Mouse (Mus musculus): Measurements from ENCODE around the gene Glis1. TPM values are rescaled to one million over a fixed set of nuclear protein-coding genes. Genes with fewer than 3 reads are reported as not detected.

The Glis1 gene
- total RNA-seq, 2 experiments from 2014 or later = 1.7 to 3.5 TPM

DNA sequence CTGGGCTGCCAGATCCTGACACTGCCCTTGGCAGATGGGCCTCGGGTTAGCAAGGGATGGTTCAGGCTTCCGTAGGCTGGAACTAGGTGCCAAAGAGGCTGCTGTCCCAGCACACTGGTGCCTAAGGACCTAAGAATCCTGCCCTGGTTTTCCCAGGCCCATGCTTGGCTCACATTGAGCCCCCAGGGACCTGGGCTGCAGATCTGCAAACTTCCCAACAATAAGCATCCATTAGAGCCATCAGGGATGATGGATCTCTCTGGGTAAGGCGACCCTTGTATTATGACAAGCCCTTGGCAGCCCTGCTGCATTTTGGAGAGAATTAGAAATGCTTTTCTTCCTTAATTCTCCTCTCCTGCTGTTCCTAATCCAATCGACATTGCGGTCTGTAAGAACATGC is 187.0 kb downstream of the Glis1 start:
- DNase-seq (ENCODE audit: low spot score in 2 of 2) = no peak

DNA sequence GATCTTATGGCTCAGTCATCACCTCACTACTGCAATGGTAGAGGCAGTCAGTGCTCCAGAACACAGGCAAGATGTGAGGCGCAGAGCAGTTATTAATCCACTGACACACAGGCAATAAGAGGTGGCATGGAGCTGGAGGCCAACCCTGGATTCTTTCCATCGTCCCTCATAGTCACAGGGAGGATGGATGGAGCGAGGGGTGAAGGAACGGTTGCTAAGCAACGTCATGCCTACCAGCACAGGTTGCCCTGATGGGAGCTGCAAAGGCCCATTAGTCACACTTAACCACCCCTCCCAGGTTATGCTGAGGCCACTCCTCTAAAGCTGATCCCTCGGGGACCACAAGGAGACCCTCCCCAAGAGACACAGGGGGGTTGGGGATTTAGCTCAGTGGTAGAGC is 187.9 kb downstream of the Glis1 start:
- DNase-seq (ENCODE audit: low spot score in 2 of 2) = no peak

DNA sequence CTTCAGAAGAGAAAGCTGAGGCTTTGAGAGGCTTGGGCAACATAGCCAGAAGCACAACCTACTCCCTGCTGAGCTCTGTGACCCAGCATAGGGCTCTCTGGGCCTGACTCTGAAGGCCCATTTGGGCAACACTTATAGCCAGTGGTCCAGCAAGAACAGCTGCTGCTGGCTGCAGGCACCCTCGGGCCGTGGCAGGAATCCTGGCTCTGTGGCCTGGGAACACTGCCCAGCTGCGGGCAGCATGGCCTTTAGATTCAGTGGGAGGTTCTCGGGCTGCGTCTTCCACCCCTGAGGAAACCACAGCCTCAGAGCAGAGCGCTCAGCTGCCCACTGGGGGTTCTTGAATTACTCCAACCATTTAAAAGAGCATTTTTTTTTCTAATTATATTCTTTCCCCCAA is 189.5 kb downstream of the Glis1 start:
- DNase-seq (ENCODE audit: low spot score in 2 of 2) = no peak

DNA sequence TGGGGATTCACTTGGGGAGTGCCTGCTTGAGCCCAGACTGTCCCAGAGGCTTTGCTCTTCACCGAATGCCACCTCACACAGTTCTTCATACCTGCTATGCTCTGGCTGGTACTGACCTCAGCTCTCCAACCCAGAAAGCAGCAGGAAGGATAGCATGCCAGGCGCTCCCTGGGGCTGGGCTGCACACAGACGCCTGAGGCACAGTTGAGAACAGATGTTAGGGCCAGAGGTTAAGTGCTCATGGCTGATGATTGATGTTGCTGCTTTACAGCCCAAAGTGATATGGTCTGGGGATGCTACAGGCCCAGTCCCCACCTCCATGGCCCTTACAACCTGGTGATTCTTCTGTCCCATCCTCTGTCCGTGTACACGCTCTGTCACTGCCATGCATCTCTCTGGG is 190.6 kb downstream of the Glis1 start:
- no peak for DNase-seq (ENCODE audit: low spot score in 2 of 2)

DNA sequence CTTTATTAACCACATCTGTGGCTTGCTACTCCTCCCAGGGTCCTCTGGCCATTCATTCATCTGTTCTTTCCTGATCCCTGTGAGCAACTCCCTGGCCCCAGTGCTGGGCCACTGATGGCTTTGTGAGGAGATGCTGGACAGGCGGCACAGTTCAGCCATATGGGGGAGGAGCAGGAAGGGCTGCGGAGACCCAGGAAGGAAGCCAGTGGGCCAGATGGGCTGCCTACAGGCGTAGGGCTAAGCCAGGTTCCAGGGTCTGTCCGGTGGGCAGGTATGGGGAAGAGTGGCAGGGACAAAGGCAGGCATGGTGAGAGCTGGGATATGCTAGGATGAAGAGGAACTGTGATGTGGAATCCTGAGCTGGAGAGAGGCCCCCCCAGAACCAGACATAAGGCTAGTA is 193.8 kb downstream of the Glis1 start:
- DNase-seq (ENCODE audit: low spot score in 2 of 2) = no peak

DNA sequence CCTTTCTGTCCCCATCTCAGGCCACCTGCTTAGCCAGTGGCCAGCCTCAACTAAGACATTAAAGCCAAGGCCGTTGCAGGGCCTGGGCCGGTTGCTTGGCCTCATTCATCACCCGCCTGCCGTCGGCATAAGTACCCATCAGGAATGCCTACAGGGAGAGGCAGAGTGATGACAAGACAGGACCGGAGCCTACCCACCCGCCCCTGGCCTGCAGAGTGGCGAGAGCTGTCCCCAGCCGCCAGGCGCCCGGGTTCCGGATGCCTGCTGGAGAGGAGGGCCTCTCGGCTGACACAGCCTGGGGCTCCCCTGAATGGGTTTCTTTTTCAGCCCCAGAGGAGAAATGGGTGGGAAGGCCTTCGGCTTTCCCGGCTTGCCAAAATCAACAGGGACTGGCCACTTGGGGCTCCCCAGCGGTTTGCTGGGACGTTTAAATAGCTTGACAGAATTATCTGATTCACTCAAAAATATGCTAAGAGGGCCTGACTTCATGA is 194.6 kb downstream of the Glis1 start:
- DNase-seq (ENCODE audit: low spot score in 2 of 2) = peak in 1 of 2 experiments; percentile 5

DNA sequence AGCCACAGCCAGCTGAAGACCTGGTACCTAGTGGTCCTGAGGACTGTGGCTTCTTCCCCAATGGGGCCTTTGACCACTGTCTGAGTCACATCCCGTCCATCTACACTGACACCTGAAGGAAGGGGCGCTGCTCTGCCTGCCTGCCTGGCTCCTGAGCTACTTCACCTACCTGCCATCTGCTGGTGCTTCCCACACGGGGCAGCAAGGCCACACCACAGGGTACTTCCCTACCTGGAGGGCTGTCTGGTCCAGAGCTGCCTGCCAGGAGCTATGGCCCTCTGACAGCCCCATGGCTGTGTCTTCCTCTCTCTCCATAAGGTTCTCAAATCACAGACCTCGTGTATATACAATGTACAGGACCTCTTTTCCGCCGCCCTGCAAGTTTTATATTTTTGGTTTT is 200.2 kb downstream of the Glis1 start:
- no peak for DNase-seq (ENCODE audit: low spot score in 2 of 2)

DNA sequence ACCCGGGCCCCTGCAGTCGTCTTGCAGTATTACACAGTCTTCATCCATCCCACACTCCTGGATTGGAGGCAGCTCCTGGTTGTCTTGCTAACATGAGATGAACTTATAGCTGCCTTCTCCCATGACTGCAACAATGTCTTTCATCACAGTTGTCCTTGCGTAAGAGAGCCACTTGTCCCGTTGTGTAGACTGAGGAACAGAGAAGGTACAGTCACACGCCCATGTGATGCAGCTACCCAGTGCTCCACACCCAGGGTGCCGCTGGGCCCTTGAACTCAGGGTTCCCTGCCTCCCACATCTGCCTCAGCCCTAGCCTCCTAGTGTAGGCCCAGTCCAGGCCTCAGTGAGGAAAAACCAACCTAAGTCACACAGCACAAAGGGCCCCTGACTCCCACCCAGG is 201.7 kb downstream of the Glis1 start:
- DNase-seq (ENCODE audit: low spot score in 2 of 2) = no peak

DNA sequence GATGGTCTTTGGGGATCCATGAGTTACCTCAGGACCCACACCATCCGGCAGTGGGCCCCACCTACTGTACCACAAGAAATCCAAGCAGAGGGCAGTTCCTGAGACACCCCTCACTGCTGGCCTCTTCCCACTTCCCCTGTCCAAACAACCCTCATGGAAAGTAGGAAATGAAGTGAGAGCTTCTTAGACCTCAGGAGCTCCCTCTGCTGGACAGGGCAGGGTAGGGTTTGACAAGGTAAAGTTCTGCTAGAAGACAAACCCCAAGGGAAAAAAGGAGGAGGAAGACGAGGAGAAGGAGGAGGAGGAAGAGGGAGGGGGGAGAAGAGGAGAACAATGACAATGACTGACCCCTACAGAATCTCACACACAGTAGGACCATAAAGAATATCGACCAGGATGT is 203.3 kb downstream of the Glis1 start:
- peak in 1 of 2 experiments; percentile 13 for DNase-seq (ENCODE audit: low spot score in 2 of 2)

DNA sequence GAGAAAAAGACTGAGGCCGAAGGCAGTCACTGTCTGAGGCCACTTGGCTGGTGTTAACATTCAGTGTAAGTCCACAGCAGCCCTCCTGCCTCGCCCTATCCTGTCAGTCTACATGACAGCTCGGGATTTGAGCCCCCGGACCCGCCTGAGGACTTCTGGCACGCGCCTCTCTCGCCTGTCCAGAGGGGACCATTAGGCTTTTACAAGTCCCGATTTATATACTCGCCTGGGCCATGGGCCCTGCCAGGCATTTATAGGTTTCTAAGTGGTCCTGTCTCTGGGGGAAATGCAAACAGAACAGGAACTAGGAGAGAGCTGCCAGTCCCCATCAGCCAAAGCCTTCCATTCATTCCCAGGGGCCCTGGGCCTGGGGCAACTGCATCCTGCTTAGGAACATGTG is 203.9 kb downstream of the Glis1 start:
- no peak for DNase-seq (ENCODE audit: low spot score in 2 of 2)

DNA sequence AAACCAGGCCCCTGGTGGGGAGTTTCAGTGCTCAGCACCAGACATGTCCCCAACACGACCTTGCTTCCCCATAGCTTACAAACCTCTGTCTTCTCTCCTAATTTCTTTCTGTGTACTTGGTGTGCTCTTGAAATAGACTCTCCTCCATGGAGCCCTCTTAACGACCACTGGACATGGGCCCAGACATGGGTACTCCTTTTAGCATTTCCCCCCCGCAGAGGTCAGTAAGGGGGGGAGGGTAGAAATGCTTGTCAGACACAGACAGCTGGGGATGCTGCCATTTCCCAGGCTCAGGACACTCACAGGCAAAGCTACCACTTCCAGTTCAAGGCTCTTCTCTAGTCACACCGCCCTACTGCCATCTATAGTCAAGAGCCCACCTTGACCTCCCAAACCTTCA is 207.2 kb downstream of the Glis1 start:
- DNase-seq (ENCODE audit: low spot score in 2 of 2) = no peak

DNA sequence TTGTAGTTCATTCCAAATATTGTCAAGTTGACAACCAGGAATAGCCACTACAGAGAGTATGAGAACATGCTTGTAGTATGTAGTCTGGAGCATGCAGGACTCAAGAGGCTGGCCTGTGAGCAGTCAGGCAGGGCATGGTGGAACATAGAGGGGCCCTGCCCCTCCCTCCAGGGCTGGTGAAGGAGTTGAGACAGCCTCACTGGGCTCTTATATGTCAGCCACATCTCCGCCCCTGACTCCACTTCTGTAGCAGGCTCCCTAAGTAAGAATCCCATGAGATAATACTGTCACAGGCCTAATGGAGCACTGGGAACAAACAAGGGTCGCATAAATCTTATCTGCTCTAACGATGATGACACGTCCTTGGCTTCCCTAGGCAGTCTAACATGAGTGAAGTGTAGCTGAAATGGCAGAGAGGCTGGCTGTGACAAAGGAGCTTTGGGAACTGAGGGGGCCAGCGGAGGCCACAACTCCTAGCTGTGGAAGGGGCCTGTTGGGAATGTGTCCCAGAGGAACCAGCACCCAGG is 214.6 kb downstream of the Glis1 start:
- DNase-seq (ENCODE audit: low spot score in 2 of 2) = no peak

DNA sequence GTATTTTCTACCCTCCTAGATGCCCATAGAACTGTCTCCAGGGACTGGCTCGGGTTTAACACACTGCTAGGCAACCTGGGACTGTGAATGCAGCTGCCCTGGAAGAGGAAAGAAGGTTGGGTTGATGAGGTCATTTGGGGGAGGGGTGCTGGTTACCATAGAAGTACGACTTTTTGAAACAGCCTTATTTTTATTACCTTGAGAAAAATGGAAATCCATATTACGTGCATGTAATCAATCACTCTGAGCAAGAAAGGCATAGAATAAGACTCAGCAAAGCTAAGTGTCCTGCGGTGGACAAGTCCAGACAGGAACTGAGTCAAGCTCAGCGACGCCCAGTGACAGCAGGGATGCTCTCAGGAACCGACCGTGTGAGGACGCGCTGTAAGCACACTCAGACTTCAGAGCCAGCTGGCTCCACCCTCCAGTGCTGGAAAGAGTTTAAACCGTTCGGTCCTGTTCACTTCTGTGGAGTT is 216.7 kb downstream of the Glis1 start:
- no peak for DNase-seq (ENCODE audit: low spot score in 2 of 2)

DNA sequence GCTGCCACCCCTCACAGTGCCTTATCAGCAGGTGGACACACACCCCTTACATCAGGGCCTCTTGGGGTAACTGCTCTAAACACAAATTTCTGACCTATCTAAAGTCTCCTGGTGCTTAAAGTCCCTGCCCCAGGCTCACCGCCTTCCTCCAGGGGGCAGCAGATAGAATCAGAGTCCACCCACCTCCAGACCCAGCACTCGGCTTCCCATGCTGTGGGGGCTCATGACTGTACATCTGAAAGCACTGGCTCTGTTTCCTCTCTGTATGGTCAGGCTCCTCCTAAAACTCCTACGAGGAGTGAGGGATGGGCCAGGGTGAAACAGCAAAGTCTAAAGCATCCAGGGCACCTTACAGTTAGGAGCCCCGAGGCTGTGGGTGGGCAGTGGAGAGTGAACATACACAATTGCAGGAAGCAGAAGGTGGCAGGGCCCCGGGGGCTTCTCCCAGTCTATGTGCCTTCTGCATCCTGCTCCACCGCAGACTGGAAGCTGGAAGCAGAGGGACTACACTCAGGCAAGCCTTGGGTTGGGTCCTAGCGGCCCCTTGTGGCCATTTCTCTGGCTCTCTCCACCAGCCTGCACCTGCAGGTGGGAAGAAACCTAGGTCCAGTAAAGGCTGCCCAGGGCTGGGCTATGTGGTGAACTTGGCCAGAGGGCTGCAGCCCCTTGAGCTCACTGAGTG is 218.3 kb downstream of the Glis1 start:
- DNase-seq (ENCODE audit: low spot score in 2 of 2) = peak; percentile 44 to 53

DNA sequence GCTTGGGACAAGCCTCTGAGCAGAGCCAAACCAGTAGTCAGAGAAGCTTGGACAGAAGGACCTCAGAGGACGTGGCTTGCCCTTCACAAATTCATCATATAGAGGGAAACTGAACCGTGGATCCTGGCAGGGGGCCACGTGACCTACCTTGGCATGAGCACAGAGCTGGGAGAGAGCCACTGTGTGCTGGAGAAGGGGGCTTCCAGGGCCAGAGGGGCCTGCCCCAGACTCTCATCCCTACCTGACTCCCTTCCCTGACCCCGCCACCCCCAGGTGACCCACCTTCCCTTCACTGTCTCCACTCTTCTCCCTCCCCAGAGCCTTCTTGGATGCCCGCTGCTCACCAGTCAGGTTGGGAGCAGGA is 218.9 kb downstream of the Glis1 start:
- DNase-seq (ENCODE audit: low spot score in 2 of 2) = no peak

DNA sequence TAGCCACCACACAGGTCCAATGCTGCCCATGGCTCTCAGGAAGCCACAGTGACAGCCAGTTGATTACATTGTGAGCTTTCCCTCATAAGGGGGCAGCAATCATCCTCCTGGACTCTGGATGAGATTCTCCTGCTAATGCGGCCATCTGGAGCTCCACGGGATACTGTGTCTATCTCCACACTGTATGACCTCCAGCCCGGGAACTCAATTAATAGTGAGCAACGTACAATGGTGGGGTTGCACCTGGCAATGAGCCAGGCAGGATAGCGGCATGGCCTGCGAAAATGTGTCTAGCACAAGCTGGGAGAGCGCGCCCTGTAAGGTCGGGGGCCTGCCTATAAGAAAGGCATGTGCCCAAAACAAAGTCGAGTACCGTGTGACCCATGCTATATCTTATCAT is 226.3 kb downstream of the Glis1 start:
- no peak for DNase-seq (ENCODE audit: low spot score in 2 of 2)

DNA sequence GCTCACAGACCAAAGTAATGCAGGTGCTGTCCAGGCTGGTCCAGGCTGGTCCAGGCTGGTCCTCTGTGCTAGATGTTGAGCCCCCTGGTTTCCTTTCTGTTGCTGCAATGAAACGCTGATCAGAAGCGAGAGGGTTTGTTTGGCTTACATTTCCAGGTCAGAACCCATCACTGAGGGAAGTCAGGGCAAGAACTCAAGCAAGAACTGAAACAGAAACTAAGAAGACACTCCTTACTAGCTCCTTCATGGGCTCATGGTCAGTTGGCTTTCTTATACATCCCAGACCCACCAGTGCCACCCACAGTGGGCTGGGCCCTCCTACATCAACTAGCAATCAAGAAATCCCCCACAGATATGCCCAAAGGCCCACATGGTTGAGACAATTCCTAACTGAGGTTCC is 234.1 kb downstream of the Glis1 start:
- no peak for DNase-seq (ENCODE audit: low spot score in 2 of 2)

DNA sequence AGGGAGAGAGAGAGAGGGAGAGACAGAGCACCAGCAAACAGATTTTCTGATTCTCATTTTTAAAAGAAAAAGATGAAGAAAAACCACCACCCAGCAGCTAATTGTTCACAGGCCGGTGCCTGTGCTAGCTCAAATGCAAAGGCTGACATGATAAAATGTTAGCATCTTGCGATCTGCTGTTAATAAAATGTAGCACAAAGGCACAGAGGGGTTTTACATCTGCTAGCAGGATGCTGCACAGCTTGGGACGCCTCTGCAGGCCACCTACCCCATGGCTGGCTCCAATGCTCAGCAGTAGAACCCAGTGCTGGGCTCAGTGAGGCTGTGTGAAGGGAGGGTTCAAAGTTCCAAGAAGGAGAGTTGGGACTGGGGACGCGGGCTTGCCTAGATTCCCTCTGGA is 236.3 kb downstream of the Glis1 start:
- no peak for DNase-seq (ENCODE audit: low spot score in 2 of 2)

DNA sequence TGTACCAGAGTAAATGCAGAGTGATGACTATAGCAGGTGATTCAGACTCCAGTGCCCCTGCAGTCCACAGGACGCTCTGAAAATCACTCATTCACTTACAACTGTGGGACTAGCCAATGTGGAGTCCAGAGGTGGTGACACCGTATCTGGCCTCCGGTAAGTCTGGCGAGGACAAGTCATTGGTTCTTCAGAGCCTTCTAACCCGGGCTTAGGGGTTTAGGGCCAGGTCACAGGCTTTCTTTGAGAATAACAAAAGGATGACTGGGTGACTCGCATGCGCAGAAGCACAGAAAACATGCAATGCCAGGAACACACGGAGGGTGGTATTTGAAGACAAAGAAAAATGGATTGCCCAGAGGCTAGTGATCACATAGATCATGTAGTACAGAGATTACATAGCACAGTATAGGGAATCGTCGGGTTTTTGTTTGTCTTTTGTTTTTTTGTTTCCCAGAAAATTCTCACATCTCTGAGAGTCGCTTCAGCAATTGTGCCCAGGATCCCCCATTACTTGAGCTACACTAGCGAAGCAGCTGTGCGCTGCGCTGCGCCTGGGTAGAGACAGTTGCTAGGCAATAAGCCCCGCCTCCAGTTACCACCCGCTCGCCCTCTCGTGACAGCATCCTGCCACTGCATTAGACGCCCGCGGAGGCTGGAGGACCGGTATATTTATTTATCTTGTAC is 239.4 kb downstream of the Glis1 start:
- peak; percentile 51 to 56 for DNase-seq (ENCODE audit: low spot score in 2 of 2)

DNA sequence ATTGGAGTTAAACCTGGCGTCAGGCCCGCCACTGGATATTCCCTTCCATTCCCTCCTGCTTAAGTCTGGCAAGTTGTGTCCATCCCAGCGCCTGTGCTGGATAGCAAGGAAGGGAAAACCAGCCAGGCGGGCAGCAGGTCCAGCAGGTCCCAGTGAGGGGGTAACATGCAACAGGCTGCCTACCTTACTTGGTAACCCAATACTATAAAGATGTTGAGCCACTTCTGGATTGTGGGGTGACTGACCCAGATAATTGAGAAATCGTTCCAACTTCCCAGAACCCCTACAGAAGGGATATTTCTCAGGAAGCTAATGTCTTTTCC is 239.9 kb downstream of the Glis1 start:
- DNase-seq (ENCODE audit: low spot score in 2 of 2) = no peak

DNA sequence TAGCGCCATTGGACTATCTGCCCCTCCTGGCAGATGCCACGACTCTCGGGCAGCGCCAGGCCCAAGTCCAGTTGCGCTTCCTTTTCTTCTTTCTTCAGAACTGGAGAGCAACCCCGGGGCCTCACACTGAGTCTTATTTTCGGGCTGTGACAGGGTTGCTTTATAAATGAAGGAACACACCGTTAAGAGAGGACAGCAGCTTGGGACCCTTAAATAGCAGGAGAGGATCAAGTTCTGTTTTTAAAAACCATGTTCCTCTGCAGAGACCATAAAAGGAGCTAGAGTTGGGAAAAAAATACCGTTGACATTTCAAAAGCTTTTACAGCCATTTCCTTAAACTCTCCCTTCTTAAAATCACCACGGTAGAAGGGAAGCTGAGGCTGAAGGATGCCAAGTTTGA is 241.3 kb downstream of the Glis1 start:
- DNase-seq (ENCODE audit: low spot score in 2 of 2) = no peak

DNA sequence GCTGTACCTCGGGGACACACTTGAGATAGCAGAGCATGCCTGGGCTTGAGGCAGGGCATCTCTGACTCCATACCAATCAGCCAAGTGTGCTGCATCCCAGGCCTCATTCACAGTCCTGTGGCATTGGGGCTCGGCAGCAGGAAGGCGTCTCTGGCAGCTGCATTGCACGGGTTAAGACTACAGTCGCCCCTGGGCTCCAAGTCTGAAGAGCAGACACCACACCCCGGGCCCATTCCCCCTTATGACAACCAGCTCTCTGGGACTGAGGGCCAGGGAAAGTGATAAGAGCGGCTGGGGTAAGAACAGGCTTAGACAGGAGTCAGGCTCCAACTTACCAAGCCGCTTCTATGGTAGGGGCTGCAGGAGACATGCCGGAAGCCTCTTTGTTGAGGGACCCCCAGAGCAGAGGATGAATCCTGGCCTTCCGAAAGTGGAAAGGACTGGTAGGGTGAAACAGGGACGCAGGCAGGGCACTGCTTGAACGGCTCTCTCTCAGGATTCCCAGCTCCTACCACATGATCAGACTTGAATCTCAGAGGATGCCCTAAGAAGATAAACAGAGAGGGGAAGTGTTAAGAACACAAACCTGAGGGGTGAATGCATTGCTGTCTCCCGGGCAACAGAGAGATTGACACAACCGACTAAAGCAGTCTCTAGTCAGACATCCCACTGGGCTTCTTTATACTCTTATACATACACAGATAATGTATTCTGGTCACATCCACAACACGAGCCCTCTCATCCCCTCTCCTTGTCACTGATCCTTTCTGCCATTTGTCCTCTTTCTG is 246.1 kb downstream of the Glis1 start:
- no peak for DNase-seq (ENCODE audit: low spot score in 2 of 2)

Measured in adrenal gland, postnatal 4 days (tissue).